Mouse (Mus musculus): ENCODE measurements around the gene Abcc6.

DNA sequence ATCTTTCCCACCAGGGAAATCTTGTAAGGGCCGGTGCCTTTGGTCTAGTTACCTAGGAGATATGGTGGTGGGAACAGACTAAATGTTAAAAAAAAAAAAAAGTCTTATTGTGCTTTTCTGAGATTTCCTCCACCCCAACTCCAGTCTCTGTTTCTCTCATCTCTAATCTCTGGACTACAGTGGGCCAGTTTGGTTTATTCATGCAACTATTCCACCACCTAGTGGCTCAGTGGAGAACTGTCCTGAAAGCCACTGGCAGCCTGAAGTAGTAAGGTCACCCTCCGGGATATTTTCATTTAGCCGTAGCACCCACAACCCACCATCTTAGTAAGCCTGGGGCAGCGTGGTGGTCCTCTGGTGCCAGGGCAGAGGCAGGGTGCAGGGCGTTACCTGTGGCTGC lies 20.5 kb downstream of the Abcc6 start:
- no peak for TF ChIP-seq POU5F1 (IDR thresholded peaks at IDR 0.05; ENCODE audit: borderline replicate concordance, low read length)
- TF ChIP-seq CTCF (conservative IDR thresholded peaks at IDR 0.05; ENCODE audit: low read length): peak; percentile 88
